Mouse (Mus musculus) liver, embryonic 15.5 days (tissue): ENCODE measurements around the gene Ctdsp2. TPM values are rescaled to one million over a fixed set of nuclear protein-coding genes. Genes with fewer than 3 reads are reported as not detected.

ENCODE experiments used
- ATAC-seq: fragments of 200-750 bp; cut with Nextera tagmentation; 2 replicates; pipeline ENCODE4 v1.8.0; 2017; ENCODE audit warnings: moderate number of reproducible peaks, mild to moderate bottlenecking, moderate library complexity; ENCODE audit not compliant: insufficient read depth
- H3K27ac ChIP-seq: fragments of 300-500 bp; sonication (generic); replicated peaks from 2 replicates; pipeline ENCODE4 v1.5.1; 2015; ENCODE audit warnings: mild to moderate bottlenecking, inconsistent platforms
- H3K27me3 ChIP-seq: fragments of 300-500 bp; sonication (generic); 2 replicates; pipeline ENCODE4 v1.6.1; 2015; ENCODE audit warnings: mild to moderate bottlenecking, inconsistent platforms
- H3K36me3 ChIP-seq: fragments of 300-500 bp; sonication (generic); replicated peaks from 2 replicates; pipeline ENCODE4 v1.6.1; 2015; ENCODE audit warnings: moderate library complexity, mild to moderate bottlenecking, inconsistent platforms
- H3K4me1 ChIP-seq: fragments of 300-500 bp; sonication (generic); replicated peaks from 2 replicates; pipeline ENCODE4 v1.6.1; 2015; ENCODE audit warnings: inconsistent platforms
- H3K4me2 ChIP-seq: fragments of 300-500 bp; sonication (generic); 2 replicates; pipeline ENCODE4 v1.6.1; 2015; ENCODE audit warnings: moderate library complexity, mild to moderate bottlenecking, inconsistent platforms
- H3K4me3 ChIP-seq: fragments of 300-500 bp; sonication (generic); replicated peaks from 2 replicates; pipeline ENCODE4 v1.5.1; 2015; ENCODE audit warnings: mild to moderate bottlenecking, inconsistent platforms
- H3K9ac ChIP-seq: fragments of 300-500 bp; sonication (generic); 2 replicates; pipeline ENCODE4 v1.6.1; 2015; ENCODE audit warnings: moderate library complexity, mild to moderate bottlenecking, inconsistent platforms
- H3K9me3 ChIP-seq: fragments of 300-500 bp; sonication (generic); replicated peaks from 2 replicates; pipeline ENCODE4 v1.6.1; 2016; ENCODE audit warnings: inconsistent platforms
- whole genome bisulfite sequencing: fragments of 180-500 bp; shearing (Covaris S2); methylation state at CpG from one replicate; pipeline ENCODE4 v1.1.7; 2015; ENCODE audit warnings: mixed read lengths; ENCODE audit not compliant: insufficient replicate concordance; 5-methylcytosine and 5-hydroxymethylcytosine counted together
- polyA plus RNA-seq: library from polyadenylated mRNA; unstranded; fragments of >200 nt; fragmentation: Nextera tagmentation; extraction: Ambion mirVana; gene quantifications from 2 replicates; pipeline ENCODE4 v1.2.1, GENCODE M21; 2015

The Ctdsp2 gene
- polyA plus RNA-seq, 1 experiment from 2014 or later: 11.3 TPM

DNA sequence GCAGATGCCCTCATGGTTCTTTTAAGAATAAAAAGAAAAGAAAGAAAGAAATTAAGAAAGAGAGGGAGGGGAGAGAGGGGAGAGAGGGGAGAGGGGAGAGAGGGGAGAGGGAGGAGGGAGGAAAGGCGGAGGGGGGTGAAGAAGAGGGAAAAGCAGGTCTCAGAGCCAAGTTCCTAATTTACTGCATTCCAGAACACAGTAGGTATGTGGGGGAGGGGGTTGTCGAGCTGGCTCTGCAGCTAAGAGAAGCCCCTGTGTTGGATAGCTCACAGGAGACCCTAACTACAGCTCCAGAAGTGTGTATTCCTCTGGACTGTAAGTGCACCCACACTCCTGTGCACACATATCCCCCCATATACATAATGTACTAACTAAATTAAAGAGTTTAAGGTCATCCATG is 38.6 kb downstream of the Ctdsp2 start:
- Histone ChIP-seq H3K27me3 (no peaks in the 10 kb centered on the region), H3K27ac (no peak overlapping the region), H3K9ac (no peak overlapping the region), H3K36me3 (no peaks in the 10 kb centered on the region), H3K4me2 (no peak overlapping the region), H3K4me3 (no peak overlapping the region), H3K4me1 (no peaks in the 10 kb centered on the region), H3K9me3 (no peaks in the 10 kb centered on the region)
- 19% methylated on average over 2 of the region's 2 CpGs for WGBS
- no peak for ATAC-seq

DNA sequence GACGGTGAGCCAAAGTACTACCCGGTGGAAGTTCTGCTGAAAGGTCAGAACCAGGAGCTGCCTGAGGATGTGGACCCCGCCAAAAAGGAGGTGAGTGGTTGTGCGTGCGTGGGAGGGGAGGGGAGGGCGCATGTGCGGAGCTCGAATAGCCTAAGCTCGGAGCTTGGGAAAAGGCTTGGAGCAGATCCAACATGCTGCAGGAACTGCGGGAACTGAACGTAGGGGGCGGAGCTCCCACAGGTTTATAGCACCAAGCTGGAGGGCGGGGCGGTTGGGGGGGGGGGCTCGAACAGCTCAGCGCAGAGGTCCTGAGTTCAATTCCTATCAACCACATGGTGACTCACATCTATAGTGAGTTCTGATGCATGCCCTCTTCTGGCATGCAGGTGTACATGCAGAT is 39.9 kb downstream of the Ctdsp2 start:
- ATAC-seq: no peak
- 69% methylated on average over 16 of the region's 16 CpGs for WGBS

DNA sequence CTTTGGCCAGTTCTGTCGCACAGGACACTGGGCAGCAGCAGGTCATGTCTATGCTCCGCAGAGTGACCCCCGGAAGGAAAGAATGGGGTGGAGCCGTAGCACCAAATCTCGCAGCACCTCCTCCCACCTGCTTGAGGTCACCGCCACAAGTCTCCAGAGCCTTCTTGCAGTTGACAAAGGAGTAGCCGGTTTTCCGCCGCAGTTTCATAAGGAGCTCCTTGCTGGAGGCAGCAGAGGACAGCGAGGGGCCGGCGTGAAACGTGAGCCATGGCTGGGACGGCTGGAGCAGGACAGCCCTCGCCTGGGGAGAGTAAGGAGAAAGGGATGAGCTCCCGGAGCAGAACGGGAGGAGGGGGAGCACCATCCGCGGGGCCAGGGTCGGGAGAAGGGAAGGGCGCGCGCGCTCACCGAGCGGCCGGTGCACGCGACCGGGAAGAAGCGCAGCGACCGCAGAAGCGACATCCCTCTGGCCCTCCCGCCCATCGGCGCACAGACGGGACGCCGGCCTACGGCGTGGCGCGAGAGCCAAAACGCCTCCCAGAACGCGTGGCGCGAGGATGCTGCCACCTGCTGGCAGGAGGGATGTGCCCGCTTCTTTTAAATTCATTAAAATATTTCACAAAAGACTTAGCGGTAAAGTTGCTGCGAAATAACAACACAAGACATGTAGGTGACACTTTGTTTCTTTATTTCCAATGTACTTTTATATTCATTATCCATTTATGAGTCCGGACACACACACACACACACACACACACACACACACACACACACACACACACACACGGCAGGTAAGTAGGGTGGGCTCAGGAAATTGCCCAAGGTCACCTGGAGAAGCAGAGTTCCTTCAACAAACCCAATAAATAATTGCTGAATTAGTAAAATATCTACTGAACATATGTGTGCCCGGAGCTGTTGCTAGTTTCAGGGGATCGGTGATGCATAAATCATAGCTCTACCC is 52.1 kb downstream of the Ctdsp2 start, which contains the start of gene Tsfm:
Tsfm (minus strand) TSS at position 505 of the 961 bp plus-strand sequence.
- peaks cover 33% of the 10 kb centered on the region for H3K36me3 ChIP-seq
- H3K4me1 ChIP-seq: peaks cover 12% of the 10 kb centered on the region
- H3K4me2 ChIP-seq: peak within 1 kb of the TSS; percentile 97
- peak within 1 kb of the TSS; percentile 76 for H3K9ac ChIP-seq
- H3K27me3 ChIP-seq: peaks cover 5% of the 10 kb centered on the region; the same call in 1 of the 2 replicates
- WGBS: 5% methylated on average over 56 of the region's 56 CpGs
- peak within 1 kb of the TSS; percentile 62; the same call in 1 of the 2 replicates for H3K27ac ChIP-seq
- ATAC-seq: peak; percentile 86
- peak within 1 kb of the TSS; percentile 86 for H3K4me3 ChIP-seq
- no peaks in the 10 kb centered on the region for H3K9me3 ChIP-seq

More for the DNA sequence above, 39.9 kb downstream of the Ctdsp2 start:
- H3K9ac ChIP-seq: no peak overlapping the region
- no peak overlapping the region for H3K4me3 ChIP-seq
- no peak overlapping the region for H3K4me2 ChIP-seq
- H3K27ac ChIP-seq: no peak overlapping the region
- no peaks in the 10 kb centered on the region for H3K4me1 ChIP-seq
- H3K36me3 ChIP-seq: peaks cover 9% of the 10 kb centered on the region; the same call in 1 of the 2 replicates
- H3K27me3 ChIP-seq: no peaks in the 10 kb centered on the region
- H3K9me3 ChIP-seq: no peaks in the 10 kb centered on the region

DNA sequence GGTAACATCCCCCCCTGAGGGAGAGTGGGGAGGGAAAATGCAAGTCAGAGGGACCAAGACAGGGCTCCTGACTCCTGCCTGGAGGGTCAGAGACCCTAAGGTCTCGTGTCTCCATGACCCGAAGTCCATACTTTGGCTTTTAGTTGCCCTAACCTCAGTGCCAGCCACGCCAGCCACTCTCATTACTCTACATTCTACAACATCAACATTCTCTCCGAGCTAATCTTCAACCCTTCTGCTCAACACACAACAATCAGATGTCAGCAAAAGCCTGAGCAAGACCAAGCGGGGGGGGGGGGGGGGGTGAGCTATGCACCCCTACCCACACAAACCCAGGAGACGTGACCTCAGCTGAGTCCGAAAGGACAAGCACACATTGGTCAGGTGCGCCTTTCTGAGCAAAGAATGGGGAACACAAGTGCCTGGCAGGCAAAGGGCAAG is 54.8 kb downstream of the Ctdsp2 start:
- no peak for ATAC-seq
- no peak overlapping the region for H3K9ac ChIP-seq
- H3K27me3 ChIP-seq: peaks cover 24% of the 10 kb centered on the region; the same call in 1 of the 2 replicates
- no peaks in the 10 kb centered on the region for H3K9me3 ChIP-seq
- no peak overlapping the region for H3K4me2 ChIP-seq
- 65% methylated on average over 8 of the region's 8 CpGs for WGBS
- H3K4me1 ChIP-seq: peaks cover 12% of the 10 kb centered on the region
- H3K27ac ChIP-seq: no peak overlapping the region
- peaks cover 6% of the 10 kb centered on the region for H3K36me3 ChIP-seq
- no peak overlapping the region for H3K4me3 ChIP-seq

DNA sequence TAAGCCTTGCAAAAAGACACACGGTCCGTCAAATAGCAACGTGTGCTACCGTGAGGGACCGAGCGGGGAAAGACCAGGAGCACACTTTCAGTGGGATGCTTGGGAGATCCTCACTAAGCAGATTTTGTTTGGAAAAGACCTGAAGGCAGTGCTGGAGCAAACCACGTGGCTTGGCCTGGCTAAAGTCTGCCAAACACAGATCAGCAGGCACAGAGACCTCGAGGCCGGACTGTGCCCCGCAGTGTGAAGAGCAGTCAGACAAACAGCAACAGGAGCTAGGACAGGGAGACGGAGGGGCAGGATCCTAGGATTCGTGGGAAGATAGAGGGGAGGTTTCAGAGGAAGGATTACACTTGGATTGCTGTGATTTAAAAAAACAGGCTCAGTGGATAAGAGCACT is 57.8 kb downstream of the Ctdsp2 start:
- H3K4me2 ChIP-seq: no peak overlapping the region
- peaks cover 5% of the 10 kb centered on the region for H3K4me1 ChIP-seq
- peaks cover 53% of the 10 kb centered on the region for H3K27me3 ChIP-seq
- H3K36me3 ChIP-seq: no peaks in the 10 kb centered on the region
- ATAC-seq: no peak
- WGBS: 67% methylated on average over 12 of the region's 12 CpGs
- no peak overlapping the region for H3K9ac ChIP-seq
- H3K4me3 ChIP-seq: no peak overlapping the region
- no peaks in the 10 kb centered on the region for H3K9me3 ChIP-seq
- H3K27ac ChIP-seq: no peak overlapping the region

DNA sequence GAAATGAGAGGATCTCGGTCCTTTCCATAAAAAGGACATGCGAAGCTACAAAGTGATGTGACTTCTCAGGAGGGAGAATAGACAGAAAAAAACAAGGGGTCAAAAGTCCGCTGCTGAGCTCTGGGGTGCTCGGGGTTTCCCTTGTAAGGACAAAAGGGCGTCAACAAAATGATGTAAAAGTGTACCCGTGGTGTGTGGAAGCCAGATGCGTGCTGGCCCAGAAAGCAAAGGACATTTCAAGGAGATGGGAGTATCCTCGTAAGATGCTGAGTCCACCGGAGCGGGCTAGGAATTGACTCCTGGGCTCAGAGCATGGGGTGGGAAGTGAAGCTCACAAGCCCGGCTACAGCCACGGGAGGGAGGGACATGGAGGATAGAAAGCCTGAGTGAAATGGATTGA is 59.1 kb downstream of the Ctdsp2 start:
- no peak overlapping the region for H3K4me2 ChIP-seq
- no peak overlapping the region for H3K27ac ChIP-seq
- H3K9ac ChIP-seq: no peak overlapping the region
- 63% methylated on average over 12 of the region's 12 CpGs for WGBS
- H3K36me3 ChIP-seq: no peaks in the 10 kb centered on the region
- peaks cover 60% of the 10 kb centered on the region for H3K27me3 ChIP-seq
- H3K4me3 ChIP-seq: no peak overlapping the region
- H3K9me3 ChIP-seq: no peaks in the 10 kb centered on the region
- no peak for ATAC-seq
- peaks cover 19% of the 10 kb centered on the region for H3K4me1 ChIP-seq

DNA sequence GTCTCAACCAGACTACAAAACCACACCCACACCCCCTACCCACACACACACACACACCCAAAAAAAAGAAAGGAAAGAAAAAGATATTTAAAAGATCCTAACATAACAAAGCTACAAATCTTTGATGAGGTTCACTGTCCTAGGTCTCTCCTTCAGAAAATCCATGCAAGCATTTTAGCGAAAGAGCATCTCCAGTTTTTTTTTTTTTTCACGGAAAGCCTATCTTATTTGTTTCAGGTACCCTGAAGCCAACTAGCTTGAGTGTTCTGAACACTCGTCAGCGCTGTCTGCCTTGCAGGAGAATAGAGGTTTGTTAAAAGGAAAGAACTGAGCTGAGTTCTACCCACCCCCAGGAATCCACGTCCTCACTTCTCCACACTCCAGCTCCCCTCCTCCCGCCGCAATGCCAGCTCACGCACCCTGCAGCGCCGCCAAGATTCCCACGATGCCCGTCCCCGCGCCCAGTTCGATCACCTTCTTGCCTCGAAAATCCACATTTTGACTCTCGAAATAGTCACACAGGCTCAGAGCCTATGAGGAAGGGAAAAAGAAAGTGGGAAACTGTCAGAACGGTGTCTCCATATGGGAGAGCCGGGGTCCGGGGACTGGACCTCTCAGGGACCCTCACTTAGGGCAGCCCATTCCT is 62.2 kb downstream of the Ctdsp2 start:
- H3K4me1 ChIP-seq: peaks cover 24% of the 10 kb centered on the region
- WGBS: 3% methylated on average over 20 of the region's 20 CpGs
- H3K36me3 ChIP-seq: 0 out of 2 replicates have a peak, but pooled peaks cover 4% of the 10 kb centered on the region
- no peak for ATAC-seq
- peak overlapping the region; percentile 54 for H3K9ac ChIP-seq
- no peak overlapping the region for H3K27ac ChIP-seq
- peaks cover 55% of the 10 kb centered on the region for H3K27me3 ChIP-seq
- no peaks in the 10 kb centered on the region for H3K9me3 ChIP-seq
- H3K4me2 ChIP-seq: peak overlapping the region; percentile 93
- peak overlapping the region; percentile 75 for H3K4me3 ChIP-seq

DNA sequence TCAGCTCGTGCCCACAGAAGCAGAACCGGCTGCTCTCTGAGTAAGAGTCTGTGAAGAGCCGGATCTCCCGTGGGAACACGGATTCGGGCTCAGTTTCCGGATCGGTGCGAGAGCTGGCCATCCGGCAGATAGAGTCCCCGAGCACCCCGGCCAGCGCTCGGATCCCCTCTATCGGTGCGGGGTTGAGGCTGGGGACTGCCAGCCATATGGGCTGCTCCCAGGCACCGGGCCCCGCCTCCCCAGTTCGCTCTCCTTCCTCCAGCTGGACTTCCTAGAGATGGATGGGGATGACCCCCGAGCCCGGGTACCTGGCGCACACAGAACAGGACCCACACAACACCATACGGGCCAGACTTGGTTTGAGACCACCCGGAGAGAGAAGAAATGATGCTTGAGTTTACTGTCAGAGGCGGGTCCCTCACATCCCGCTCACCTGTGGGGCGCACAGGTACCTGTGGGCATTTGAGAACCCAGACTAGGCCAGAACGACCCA is 62.8 kb downstream of the Ctdsp2 start, which contains the start of the genes Mettl1 and Eef1akmt3:
Mettl1 (plus strand) TSS at position 141 of the 493 bp plus-strand sequence.
Eef1akmt3 (minus strand) TSS at position 240 of the 493 bp plus-strand sequence.
- under 1% methylated on average over 28 of the region's 28 CpGs for whole genome bisulfite sequencing
- H3K27ac ChIP-seq: no peak within 1 kb of the TSS; the same call in 1 of the 2 replicates
- peak; percentile 40 for ATAC-seq
- H3K4me3 ChIP-seq: peak within 1 kb of the TSS; percentile 75
- no peaks in the 10 kb centered on the region for H3K9me3 ChIP-seq
- H3K9ac ChIP-seq: peak within 1 kb of the TSS; percentile 54
- H3K4me2 ChIP-seq: peak within 1 kb of the TSS; percentile 93
- H3K27me3 ChIP-seq: peaks cover 54% of the 10 kb centered on the region
- H3K4me1 ChIP-seq: peaks cover 24% of the 10 kb centered on the region
- H3K36me3 ChIP-seq: 0 out of 2 replicates have a peak, but pooled peaks cover 4% of the 10 kb centered on the region

DNA sequence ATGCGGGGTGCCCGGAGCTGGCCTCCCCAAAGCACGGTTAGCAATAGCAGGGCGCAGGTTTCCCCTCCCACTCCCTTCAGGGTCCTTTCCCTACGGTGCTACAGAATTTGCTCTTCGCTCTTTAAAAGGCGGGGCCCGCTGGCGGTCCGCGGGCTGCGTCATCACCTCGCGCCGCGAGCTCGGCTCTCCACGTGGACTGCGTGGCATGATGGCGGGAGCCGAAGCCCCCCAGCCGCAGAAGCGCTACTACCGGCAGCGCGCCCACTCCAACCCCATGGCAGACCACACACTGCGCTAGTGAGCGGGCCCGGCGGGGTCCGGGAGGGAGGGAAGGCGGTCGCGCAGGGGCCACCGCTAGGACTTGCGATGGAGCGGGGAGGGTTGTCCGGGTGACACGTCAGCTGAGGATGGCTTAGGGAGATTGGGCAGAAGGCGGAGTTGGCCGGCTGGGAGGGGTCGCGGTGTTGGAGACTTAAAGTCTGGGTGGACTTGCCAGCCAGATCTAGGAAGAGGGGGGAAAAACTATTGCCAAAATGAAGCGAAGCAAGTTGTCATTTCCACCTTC is 63.3 kb downstream of the Ctdsp2 start:
- H3K4me3 ChIP-seq: peak overlapping the region; percentile 75
- WGBS: under 1% methylated on average over 44 of the region's 44 CpGs
- no peak overlapping the region; the same call in 1 of the 2 replicates for H3K27ac ChIP-seq
- H3K9me3 ChIP-seq: no peaks in the 10 kb centered on the region
- H3K36me3 ChIP-seq: 0 out of 2 replicates have a peak, but pooled peaks cover 4% of the 10 kb centered on the region
- ATAC-seq: peak; percentile 72
- peaks cover 24% of the 10 kb centered on the region for H3K4me1 ChIP-seq
- peaks cover 53% of the 10 kb centered on the region for H3K27me3 ChIP-seq
- peak overlapping the region; percentile 93 for H3K4me2 ChIP-seq
- H3K9ac ChIP-seq: peak overlapping the region; percentile 54

DNA sequence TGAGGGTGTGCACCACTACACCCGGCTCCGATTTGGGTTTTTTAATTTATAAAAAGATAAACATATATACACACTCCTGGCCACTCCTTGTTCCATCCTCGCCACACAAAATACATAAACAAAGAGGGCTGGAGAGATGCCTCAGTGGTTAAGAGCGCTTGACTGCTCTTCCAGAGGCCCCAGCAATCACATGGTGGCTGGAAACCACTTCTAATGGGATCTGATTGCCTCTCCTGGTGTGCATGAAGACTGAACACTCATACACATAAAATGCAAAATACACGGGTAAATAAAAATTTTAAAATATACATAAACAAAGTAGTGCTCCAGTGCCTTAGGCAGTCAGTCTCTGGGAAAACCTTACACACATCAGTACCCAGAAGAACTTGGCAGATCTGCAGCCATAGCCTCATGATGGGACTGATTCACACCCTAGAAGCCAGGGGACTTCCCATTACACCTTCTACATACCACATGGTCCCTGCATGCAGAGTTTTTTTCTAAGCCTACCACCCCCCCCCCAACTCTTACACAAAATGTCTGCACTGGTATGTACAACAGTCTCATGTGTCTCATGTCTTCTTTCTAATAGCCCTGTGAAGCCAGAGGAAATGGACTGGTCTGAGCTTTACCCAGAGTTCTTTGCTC is 64.1 kb downstream of the Ctdsp2 start:
- Histone ChIP-seq H3K4me2 (peak overlapping the region; percentile 93), H3K27me3 (peaks cover 51% of the 10 kb centered on the region), H3K27ac (no peak overlapping the region), H3K4me1 (peaks cover 24% of the 10 kb centered on the region), H3K4me3 (peak overlapping the region; percentile 75), H3K9ac (peak overlapping the region; percentile 54; the same call in 1 of the 2 replicates), H3K9me3 (no peaks in the 10 kb centered on the region), H3K36me3 (0 out of 2 replicates have a peak, but pooled peaks cover 4% of the 10 kb centered on the region)
- 11% methylated on average over 5 of the region's 5 CpGs for WGBS
- ATAC-seq: no peak
